Mouse (Mus musculus) myocyte (in vitro differentiated cells): Measurements from ENCODE around the gene Ccdc184. TPM values are rescaled to one million over a fixed set of nuclear protein-coding genes. Genes with fewer than 3 reads are reported as not detected.

Source experiments
- H3K27me3 ChIP-seq: one replicate; pipeline ENCODE4 v1.6.1; 2011; ENCODE audit not compliant: control insufficient read depth, insufficient read depth, insufficient read length
- H3K36me3 ChIP-seq: one replicate; pipeline ENCODE4 v1.6.1; 2011; ENCODE audit not compliant: control insufficient read depth, insufficient read depth
- H3K4me2 ChIP-seq: one replicate; pipeline ENCODE4 v1.6.1; 2011; ENCODE audit warnings: low read depth, control low read depth
- H3K4me3 ChIP-seq: one replicate; pipeline ENCODE4 v1.5.1; 2011; ENCODE audit warnings: mild to moderate bottlenecking, control low read depth, moderate library complexity
- H3K79me2 ChIP-seq: one replicate; pipeline ENCODE4 v1.6.1; 2011; ENCODE audit not compliant: control insufficient read depth, insufficient read depth
- H3ac ChIP-seq: one replicate; pipeline ENCODE4 v1.6.1; 2011; ENCODE audit not compliant: control insufficient read depth, insufficient read length
- CEBPB ChIP-seq: IDR thresholded peaks from 2 replicates; pipeline ENCODE4 v1.6.1; 2011; ENCODE audit warnings: mild to moderate bottlenecking, moderate library complexity; ENCODE audit not compliant: poor library complexity, insufficient read depth, severe bottlenecking
- E2F4 ChIP-seq: IDR thresholded peaks from one replicate; pipeline ENCODE4 v1.6.1; 2011; ENCODE audit warnings: mild to moderate bottlenecking, control low read depth, moderate library complexity; ENCODE audit not compliant: insufficient read depth
- MAX ChIP-seq: IDR thresholded peaks from one replicate; pipeline ENCODE4 v1.6.1; 2011; ENCODE audit warnings: low read depth, mild to moderate bottlenecking, control low read depth
- MYOD1 ChIP-seq, 3 experiments: IDR thresholded peaks; one replicate each; pipeline ENCODE4 v1.6.1; 2011; ENCODE audit warnings: control low read depth in 2 of 3, low read depth in 2 of 3, mild to moderate bottlenecking in 2 of 3, moderate library complexity in 1 of 3; ENCODE audit not compliant: insufficient read length in 2 of 3, control insufficient read depth in 1 of 3
- MYOG ChIP-seq, 3 experiments: IDR thresholded peaks; one replicate each; pipeline ENCODE4 v1.6.1; 2011; ENCODE audit warnings: control low read depth in 2 of 3, low read depth in 2 of 3, mild to moderate bottlenecking in 2 of 3; ENCODE audit not compliant: insufficient read length in 2 of 3, control insufficient read depth in 1 of 3, insufficient read depth in 1 of 3
- POLR2A ChIP-seq: IDR thresholded peaks from one replicate; pipeline ENCODE4 v1.6.1; 2011; ENCODE audit warnings: low read depth, mild to moderate bottlenecking, control low read depth, moderate library complexity; ENCODE audit not compliant: insufficient read length
- POLR2AphosphoS2 ChIP-seq: IDR thresholded peaks from one replicate; pipeline ENCODE4 v1.6.1; 2011; ENCODE audit warnings: low read depth, control low read depth; ENCODE audit not compliant: insufficient read length
- REST ChIP-seq: IDR thresholded peaks from one replicate; pipeline ENCODE4 v1.6.1; 2011; ENCODE audit warnings: mild to moderate bottlenecking, control low read depth, moderate library complexity; ENCODE audit not compliant: insufficient read depth, insufficient read length
- SRF ChIP-seq: IDR thresholded peaks from one replicate; pipeline ENCODE4 v1.6.1; 2011; ENCODE audit warnings: low read depth; ENCODE audit not compliant: control insufficient read depth, insufficient read length
- TCF12 ChIP-seq: IDR thresholded peaks from one replicate; pipeline ENCODE4 v1.6.1; 2011; ENCODE audit warnings: mild to moderate bottlenecking, control low read depth; ENCODE audit not compliant: poor library complexity, insufficient read depth, severe bottlenecking
- TCF3 ChIP-seq: IDR thresholded peaks from one replicate; pipeline ENCODE4 v1.6.1; 2011; ENCODE audit warnings: low read depth, control low read depth; ENCODE audit not compliant: insufficient read length
- USF1 ChIP-seq: IDR thresholded peaks from one replicate; pipeline ENCODE4 v1.6.1; 2011; ENCODE audit warnings: low read depth, mild to moderate bottlenecking, control low read depth, moderate library complexity
- polyA plus RNA-seq: library from polyadenylated mRNA; unstranded; fragments of >200 nt; fragmentation: generic; extraction: Trizol; gene quantifications from one replicate; pipeline ENCODE4 v1.2.1, GENCODE M21; 2012; ENCODE audit warnings: missing spikeins

Ccdc184 gene
- polyA plus RNA-seq, 1 experiment = 0.05 TPM

DNA sequence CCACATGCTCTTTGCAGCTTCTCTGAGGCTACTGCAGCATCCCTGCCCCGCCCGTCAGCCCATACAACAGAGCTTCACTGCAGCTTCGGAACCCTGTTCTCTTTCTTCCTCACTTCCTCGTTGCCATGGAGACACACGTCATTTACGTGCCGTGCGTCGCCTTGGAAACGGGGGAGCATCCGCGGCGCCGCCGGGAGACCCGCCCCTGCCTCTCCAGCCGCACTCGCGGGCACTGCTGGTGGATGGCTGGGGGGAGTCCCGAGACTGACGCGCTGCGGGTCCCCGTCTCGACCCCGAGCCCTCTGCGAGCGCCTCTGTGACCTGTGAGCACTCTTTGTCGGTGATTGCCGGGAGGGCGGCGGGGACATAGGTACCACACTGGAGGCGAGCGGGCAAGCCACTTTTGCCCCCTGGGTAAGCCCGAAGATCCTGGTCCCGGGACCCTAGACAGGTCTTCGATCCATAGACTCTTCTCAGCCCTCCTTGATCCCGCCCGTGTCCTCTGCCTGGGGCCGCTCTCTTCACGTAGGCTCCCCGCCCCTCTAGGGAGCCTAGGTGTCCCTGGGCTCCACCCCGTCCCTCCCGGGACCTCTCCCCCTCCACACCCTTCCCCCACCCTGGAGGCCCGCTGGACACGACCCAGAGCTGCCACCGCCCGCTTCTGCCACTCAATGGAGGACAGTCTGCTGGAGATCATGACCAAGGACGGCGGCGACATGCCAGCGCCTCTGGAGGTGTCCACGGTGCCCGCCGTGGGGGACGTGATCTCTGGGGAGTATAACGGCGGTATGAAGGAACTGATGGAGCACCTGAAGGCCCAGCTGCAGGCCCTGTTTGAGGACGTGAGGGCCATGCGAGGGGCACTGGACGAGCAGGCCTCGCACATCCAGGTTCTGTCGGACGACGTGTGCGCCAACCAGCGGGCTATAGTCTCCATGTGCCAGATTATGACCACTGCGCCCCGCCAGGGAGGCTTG is 975 bp downstream of the Ccdc184 start:
- Histone ChIP-seq H3K4me3 (no peak overlapping the region), H3K4me2 (peak overlapping the region; percentile 49), H3ac (no peak overlapping the region), H3K79me2 (no peaks in the 10 kb centered on the region), H3K27me3 (peaks cover 70% of the 10 kb centered on the region), H3K36me3 (no peaks in the 10 kb centered on the region)
- TF ChIP-seq POLR2A (no peak), MYOD1 (IDR thresholded peaks at IDR 0.05; ENCODE audit: control insufficient read depth in 1 of 3, insufficient read length in 2 of 3, low read depth in 2 of 3) (no peak), E2F4 (no peak), MYOG (IDR thresholded peaks at IDR 0.05; ENCODE audit: control insufficient read depth in 1 of 3, insufficient read depth in 1 of 3, insufficient read length in 2 of 3, low read depth in 2 of 3) (no peak), TCF12 (no peak), SRF (no peak), POLR2AphosphoS2 (no peak), MAX (no peak), USF1 (no peak), TCF3 (no peak), CEBPB (no peak), REST (no peak)

GRCm38 (mm10) chr15:98168622-98169004 is 1.7 kb downstream of the Ccdc184 start:
- Histone ChIP-seq H3K27me3 (peaks cover 73% of the 10 kb centered on the region), H3K79me2 (no peaks in the 10 kb centered on the region), H3K4me2 (no peak overlapping the region), H3K4me3 (no peak overlapping the region), H3ac (no peak overlapping the region), H3K36me3 (no peaks in the 10 kb centered on the region)
- TF ChIP-seq USF1 (no peak), MYOG (IDR thresholded peaks at IDR 0.05; ENCODE audit: control insufficient read depth in 1 of 3, insufficient read depth in 1 of 3, insufficient read length in 2 of 3, low read depth in 2 of 3) (no peak), MAX (no peak), SRF (no peak), REST (no peak), POLR2A (no peak), TCF12 (no peak), POLR2AphosphoS2 (no peak), E2F4 (no peak), TCF3 (no peak), MYOD1 (IDR thresholded peaks at IDR 0.05; ENCODE audit: control insufficient read depth in 1 of 3, insufficient read length in 2 of 3, low read depth in 2 of 3) (no peak), CEBPB (no peak)

DNA sequence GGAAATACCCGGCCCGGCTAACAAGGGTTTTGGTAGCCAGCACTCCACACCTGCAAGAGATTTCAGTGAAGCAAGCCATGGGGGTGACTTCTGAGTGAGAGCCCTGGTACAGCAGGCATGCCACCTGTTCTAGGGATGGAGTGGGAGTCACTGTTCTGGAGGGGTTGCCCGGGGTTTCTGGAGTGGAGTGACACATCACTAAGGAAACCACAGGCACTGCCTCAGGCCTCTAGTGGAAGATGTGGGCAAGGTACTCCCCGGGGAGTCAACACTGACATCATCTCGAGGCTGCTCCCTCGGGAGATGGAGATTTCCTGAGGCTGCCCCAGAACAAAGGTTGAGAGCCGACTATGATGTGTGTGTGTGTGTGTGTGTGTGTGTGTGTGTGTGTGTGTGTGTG is 3.4 kb downstream of the Ccdc184 start:
- Histone ChIP-seq H3K4me2 (no peak overlapping the region), H3ac (no peak overlapping the region), H3K4me3 (no peak overlapping the region), H3K36me3 (no peaks in the 10 kb centered on the region), H3K27me3 (peaks cover 64% of the 10 kb centered on the region), H3K79me2 (no peaks in the 10 kb centered on the region)
- TF ChIP-seq MYOD1 (IDR thresholded peaks at IDR 0.05; ENCODE audit: control insufficient read depth in 1 of 3, insufficient read length in 2 of 3, low read depth in 2 of 3) (peak in 2 of 3 experiments; percentile 44 to 50), MYOG (IDR thresholded peaks at IDR 0.05; ENCODE audit: control insufficient read depth in 1 of 3, insufficient read depth in 1 of 3, insufficient read length in 2 of 3, low read depth in 2 of 3) (no peak), TCF12 (no peak), POLR2A (no peak)

DNA sequence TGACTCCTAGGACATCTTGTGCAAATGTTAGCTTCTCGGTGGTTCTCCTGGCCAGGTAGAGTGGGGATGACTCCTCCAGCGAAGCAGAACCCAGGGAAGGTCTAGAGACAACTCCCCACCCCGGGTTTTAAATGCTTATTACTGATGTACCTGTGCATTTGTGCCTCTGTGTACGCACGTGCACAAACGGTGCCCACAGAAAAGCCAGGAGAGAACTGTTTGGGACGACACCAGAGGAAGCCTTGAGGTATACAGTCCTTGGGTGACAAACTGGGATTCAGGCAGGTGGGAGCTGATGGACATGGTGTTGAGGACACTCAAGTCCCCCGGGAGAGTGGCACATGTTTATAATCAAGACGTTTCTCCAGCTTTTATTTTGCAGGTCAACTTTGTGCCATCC is 4.0 kb downstream of the Ccdc184 start:
- Histone ChIP-seq H3ac (no peak overlapping the region), H3K4me3 (no peak overlapping the region), H3K27me3 (peaks cover 59% of the 10 kb centered on the region), H3K36me3 (no peaks in the 10 kb centered on the region), H3K4me2 (no peak overlapping the region), H3K79me2 (no peaks in the 10 kb centered on the region)
- TF ChIP-seq REST (no peak), USF1 (no peak), TCF3 (no peak), CEBPB (no peak), SRF (no peak), MAX (no peak), TCF12 (no peak), POLR2AphosphoS2 (no peak), MYOD1 (IDR thresholded peaks at IDR 0.05; ENCODE audit: control insufficient read depth in 1 of 3, insufficient read length in 2 of 3, low read depth in 2 of 3) (no peak), MYOG (IDR thresholded peaks at IDR 0.05; ENCODE audit: control insufficient read depth in 1 of 3, insufficient read depth in 1 of 3, insufficient read length in 2 of 3, low read depth in 2 of 3) (no peak), POLR2A (no peak), E2F4 (no peak)
